ENCODE assay signal across 25 mouse cellular contexts in genomic region chr4:76352468-76352867, GRCm38 (mm10).
DNase-seq lines count a peak whose midpoint lies in the region; ATAC-seq and TF ChIP-seq lines count a peak whose summit lies in the region.
"Had no signal": no experiment of that assay in that cellular context is flagged by ENCODE, and none has a peak within 500 bp of the region (broad histone marks: within the 10 kb centered on the region; RNA-seq: fewer than 3 reads in every experiment).

No protein-coding gene starts in this region.

- no peaks in the 10 kb centered on the region for H3K36me3 ChIP-seq in forebrain, embryonic 15.5 days
- no peaks in the 10 kb centered on the region for H3K36me3 ChIP-seq in forebrain, embryonic 11.5 days (ENCODE audit: control insufficient read depth, insufficient read depth, low read length)
- no peaks in the 10 kb centered on the region for H3K36me3 ChIP-seq in lung, embryonic 14.5 days (ENCODE audit: insufficient read depth)
- no peaks in the 10 kb centered on the region for H3K36me3 ChIP-seq in hindbrain, embryonic 13.5 days
- H3K36me3 ChIP-seq: embryonic facial prominence, embryonic 12.5 days; embryonic facial prominence, embryonic 15.5 days; hindbrain, embryonic 12.5 days; intestine, embryonic 15.5 days had no signal

- DNase-seq in forebrain, embryonic 11.5 days (ENCODE audit: low spot score), result no peak
- DNase-seq in lung, embryonic 14.5 days, result peak; percentile 19
- no peak for DNase-seq in lung, postnatal 36 days
- DNase-seq in brain, embryonic 14.5 days (ENCODE audit: low read depth), result peak; percentile 47
- peak; percentile 29 for DNase-seq in forelimb bud, embryonic 11.5 days (ENCODE audit: low read depth, low spot score)
- DNase-seq: adrenal gland, adult 2 months; adrenal gland, postnatal 14 days; cerebellum, adult 11-12 months; cerebellum, adult 8-10 months; cerebellum, postnatal 10 days; cerebellum, postnatal 36 days; embryo, embryonic 11 days; gastrocnemius, adult 2 months; gastrocnemius, postnatal 14 days; heart, adult 11 months; kidney, adult 11 months had no signal

- no peak overlapping the region for H3K4me2 ChIP-seq in forebrain, embryonic 15.5 days (replicated peaks)
- H3K4me2 ChIP-seq in forebrain, embryonic 11.5 days (ENCODE audit: low read depth, low read length, severe bottlenecking), result no peak overlapping the region
- H3K4me2 ChIP-seq in lung, embryonic 14.5 days, result no peak overlapping the region
- no peak overlapping the region for H3K4me2 ChIP-seq in hindbrain, embryonic 13.5 days
- H3K4me2 ChIP-seq: embryonic facial prominence, embryonic 12.5 days; embryonic facial prominence, embryonic 15.5 days; heart, embryonic 11.5 days; hindbrain, embryonic 12.5 days; intestine, embryonic 15.5 days had no signal

- H3K27ac ChIP-seq in forebrain, embryonic 15.5 days (replicated peaks), result no peak overlapping the region
- no peak overlapping the region for H3K27ac ChIP-seq in forebrain, embryonic 11.5 days (ENCODE audit: low read depth, low read length)
- H3K27ac ChIP-seq in lung, embryonic 14.5 days (ENCODE audit: low read depth), result no peak overlapping the region
- no peak overlapping the region for H3K27ac ChIP-seq in hindbrain, embryonic 13.5 days
- H3K27ac ChIP-seq: embryonic facial prominence, embryonic 12.5 days; embryonic facial prominence, embryonic 15.5 days; gastrocnemius, adult 2 months; hindbrain, embryonic 12.5 days; intestine, embryonic 15.5 days had no signal

- peaks cover 4% of the 10 kb centered on the region for H3K4me1 ChIP-seq in forebrain, embryonic 15.5 days
- 0 out of 2 replicates have a peak, but pooled peaks cover 2% of the 10 kb centered on the region for H3K4me1 ChIP-seq in forebrain, embryonic 11.5 days (replicated peaks; ENCODE audit: control insufficient read depth, insufficient read depth, low read length)
- no peaks in the 10 kb centered on the region; the same call in 1 of the 2 replicates for H3K4me1 ChIP-seq in lung, embryonic 14.5 days (ENCODE audit: insufficient read depth)
- peaks cover 20% of the 10 kb centered on the region for H3K4me1 ChIP-seq in hindbrain, embryonic 13.5 days (replicated peaks)
- H3K4me1 ChIP-seq: intestine, embryonic 15.5 days had no signal

- H3K27me3 ChIP-seq in forebrain, embryonic 15.5 days, result no peaks in the 10 kb centered on the region
- no peaks in the 10 kb centered on the region for H3K27me3 ChIP-seq in forebrain, embryonic 11.5 days (ENCODE audit: control insufficient read depth, insufficient read depth, low read length)
- H3K27me3 ChIP-seq in lung, embryonic 14.5 days (ENCODE audit: insufficient read depth, low read length), result no peaks in the 10 kb centered on the region
- H3K27me3 ChIP-seq in hindbrain, embryonic 13.5 days, result no peaks in the 10 kb centered on the region
- H3K27me3 ChIP-seq: embryonic facial prominence, embryonic 12.5 days; embryonic facial prominence, embryonic 15.5 days; hindbrain, embryonic 12.5 days; intestine, embryonic 15.5 days had no signal

- TF ChIP-seq CTCF in lung, embryonic 14.5 days (IDR thresholded peaks at IDR 0.05; ENCODE audit: low read depth), result no peak
- no peak for TF ChIP-seq CTCF in brain, embryonic 14.5 days (IDR thresholded peaks at IDR 0.05; ENCODE audit: borderline replicate concordance, extremely low read depth, insufficient read depth, insufficient read length)

- WGBS in forebrain, embryonic 15.5 days, result 38% methylated on average over 1 of the region's 1 CpGs
- WGBS in forebrain, embryonic 11.5 days, result 63% methylated on average over 1 of the region's 1 CpGs
- whole genome bisulfite sequencing in lung, embryonic 14.5 days, result 62% methylated on average over 1 of the region's 1 CpGs
- WGBS in hindbrain, embryonic 13.5 days, result 77% methylated on average over 1 of the region's 1 CpGs

- no peak overlapping the region for H3K4me3 ChIP-seq in forebrain, embryonic 15.5 days
- H3K4me3 ChIP-seq in forebrain, embryonic 11.5 days (ENCODE audit: low read depth, low read length), result no peak overlapping the region
- no peak overlapping the region for H3K4me3 ChIP-seq in lung, embryonic 14.5 days (ENCODE audit: low read depth, low read length)
- H3K4me3 ChIP-seq in hindbrain, embryonic 13.5 days, result no peak overlapping the region
- H3K4me3 ChIP-seq: embryonic facial prominence, embryonic 12.5 days; embryonic facial prominence, embryonic 15.5 days; gastrocnemius, adult 2 months; hindbrain, embryonic 12.5 days; intestine, embryonic 15.5 days had no signal

- 0 out of 2 replicates have a peak, but pooled peaks have one; percentile 29 for ATAC-seq in forebrain, embryonic 15.5 days (replicated peaks)
- no peak for ATAC-seq in forebrain, embryonic 11.5 days (replicated peaks; ENCODE audit: low FRiP score)
- no peak for ATAC-seq in lung, embryonic 14.5 days (ENCODE audit: insufficient read depth)
- no peak for ATAC-seq in hindbrain, embryonic 13.5 days (ENCODE audit: low FRiP score)
- ATAC-seq: CD4-positive, CD25-positive, alpha-beta regulatory T cell, adult 4 months; hindbrain, embryonic 16.5 days; intestine, embryonic 15.5 days had no signal

- TF ChIP-seq POLR2A in brain, embryonic 14.5 days (IDR thresholded peaks at IDR 0.05; ENCODE audit: borderline replicate concordance, extremely low read depth, insufficient read depth, insufficient read length, poor library complexity, severe bottlenecking), result no peak

- no peaks in the 10 kb centered on the region for H3K9me3 ChIP-seq in forebrain, embryonic 15.5 days
- no peaks in the 10 kb centered on the region for H3K9me3 ChIP-seq in forebrain, embryonic 11.5 days (ENCODE audit: control insufficient read depth, low read length)
- no peaks in the 10 kb centered on the region for H3K9me3 ChIP-seq in lung, embryonic 14.5 days (ENCODE audit: low read depth, low read length)
- H3K9me3 ChIP-seq in hindbrain, embryonic 13.5 days, result no peaks in the 10 kb centered on the region
- H3K9me3 ChIP-seq: embryonic facial prominence, embryonic 12.5 days; embryonic facial prominence, embryonic 15.5 days; hindbrain, embryonic 12.5 days; intestine, embryonic 15.5 days had no signal

- H3K9ac ChIP-seq in forebrain, embryonic 15.5 days (replicated peaks), result no peak overlapping the region
- H3K9ac ChIP-seq in forebrain, embryonic 11.5 days (ENCODE audit: low read length), result no peak overlapping the region
- H3K9ac ChIP-seq in lung, embryonic 14.5 days, result no peak overlapping the region
- H3K9ac ChIP-seq in hindbrain, embryonic 13.5 days, result no peak overlapping the region
- H3K9ac ChIP-seq: embryonic facial prominence, embryonic 12.5 days; embryonic facial prominence, embryonic 15.5 days; hindbrain, embryonic 12.5 days; intestine, embryonic 15.5 days had no signal

Comparison
In these comparisons a context has a peak if more than half of its experiments do, and no peak if none do; other contexts are left out.
1. DNase-seq: peak in lung, embryonic 14.5 days (single experiment), brain, embryonic 14.5 days (single experiment) and forelimb bud, embryonic 11.5 days (single experiment); none in forebrain, embryonic 11.5 days (single experiment) and lung, postnatal 36 days (single experiment).